Mouse (Mus musculus): ENCODE measurements around the gene Hoxa4. TPM values are rescaled to one million over a fixed set of nuclear protein-coding genes. Genes with fewer than 3 reads are reported as not detected.
A peak's percentile ranks its signal among the peaks of the same experiment; 100 is the strongest.

The Hoxa4 gene
- polyA plus RNA-seq, 1 experiment from 2014 or later, result 5.7 TPM

DNA sequence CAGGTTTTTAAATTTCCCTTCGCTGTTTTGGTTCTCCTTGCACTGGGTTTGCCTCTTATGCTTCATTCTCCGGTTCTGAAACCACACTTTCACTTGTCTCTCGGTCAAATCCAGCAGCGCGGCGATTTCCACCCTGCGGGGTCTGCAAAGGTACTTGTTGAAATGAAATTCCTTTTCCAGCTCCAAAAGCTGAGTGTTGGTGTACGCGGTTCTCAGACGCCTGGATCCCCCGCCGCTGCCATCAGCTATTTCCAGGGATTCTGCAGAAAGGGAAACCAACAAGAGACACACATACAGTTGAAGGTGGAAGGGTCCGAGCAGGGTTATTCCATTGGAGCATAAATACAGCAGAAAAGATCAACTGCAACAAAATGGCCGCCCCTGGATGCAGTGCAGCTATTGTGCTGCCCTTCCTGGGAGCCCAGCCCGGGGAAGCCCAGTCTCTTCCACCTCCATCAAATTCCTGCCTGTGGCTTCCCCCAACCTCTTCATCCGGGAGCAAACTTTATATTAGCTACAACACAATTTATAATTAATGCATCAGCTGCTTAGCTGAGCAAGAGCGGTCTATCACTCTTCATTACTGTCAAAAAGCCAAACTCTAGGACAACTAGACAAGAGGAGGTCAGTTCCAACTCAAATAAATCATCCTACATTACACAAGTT lies 28.1 kb downstream of the Hoxa4 start:
- Histone ChIP-seq H3K27me3 (no peaks in the 10 kb centered on the region), H3K4me3 (peak overlapping the region; percentile 89), H3K4me1 (replicated peaks) (peaks cover 95% of the 10 kb centered on the region), H3K27ac (replicated peaks) (peak overlapping the region; percentile 99), H3K9ac (peak overlapping the region; percentile 92), H3K9me3 (no peaks in the 10 kb centered on the region), H3K4me2 (peak overlapping the region; percentile 75), H3K36me3 (no peaks in the 10 kb centered on the region)
- 3% methylated on average over 17 of the region's 17 CpGs for WGBS
- ATAC-seq (ENCODE audit: low read depth), result no peak

DNA sequence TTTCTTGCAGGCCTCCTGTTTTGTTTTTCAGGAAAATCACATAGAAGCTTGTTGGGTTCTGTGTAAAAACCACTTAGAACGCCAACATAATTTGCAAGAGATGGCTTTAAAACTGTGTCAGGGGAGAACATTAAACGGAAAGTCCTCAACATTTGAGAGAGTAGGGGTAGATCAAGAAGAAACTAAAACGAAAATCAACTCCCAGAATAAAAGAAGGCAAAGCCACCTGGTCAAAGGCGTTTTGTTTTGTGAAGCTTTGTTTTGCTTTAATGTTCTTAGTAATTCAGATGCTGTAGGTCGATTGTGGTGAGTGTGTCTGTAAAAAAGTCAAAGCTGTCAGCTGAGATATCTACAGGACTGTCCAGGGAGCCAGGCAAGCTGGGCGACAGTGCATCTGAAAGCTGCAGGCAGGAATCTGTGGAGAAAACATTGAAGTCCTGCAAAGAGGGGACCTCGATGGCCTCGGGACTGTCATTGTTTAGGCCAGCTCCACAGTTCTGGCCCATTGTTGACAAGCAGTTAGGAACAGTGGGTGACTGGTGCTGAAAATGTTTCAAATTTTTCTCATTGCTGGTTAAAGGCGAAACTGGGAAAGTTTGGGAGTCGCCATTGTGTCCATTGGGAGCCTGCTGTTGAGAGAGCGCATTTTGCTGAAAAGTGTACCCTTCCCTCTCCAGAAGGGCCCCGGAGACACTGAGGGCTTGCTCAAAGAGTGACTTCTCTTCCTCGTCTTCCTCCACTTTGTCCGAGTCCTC lies 28.8 kb downstream of the Hoxa4 start:
- WGBS, result 3% methylated on average over 14 of the region's 14 CpGs
- ATAC-seq (ENCODE audit: low read depth), result no peak
- peaks cover 91% of the 10 kb centered on the region for H3K4me1 ChIP-seq (replicated peaks)

DNA sequence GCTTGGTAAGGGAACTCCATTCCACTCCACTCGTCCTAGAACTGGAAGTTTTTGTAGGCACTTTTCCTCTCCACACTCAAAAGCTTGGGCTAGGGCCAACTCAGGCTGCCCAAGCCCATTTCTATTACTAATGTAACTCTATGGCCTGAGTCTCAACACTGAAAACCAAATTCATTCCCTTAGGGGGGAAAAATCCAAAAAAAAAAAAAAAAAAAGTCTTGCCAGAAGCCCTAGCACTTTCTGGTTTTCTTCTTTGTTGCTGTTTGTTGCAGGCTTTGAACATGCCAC lies 29.5 kb downstream of the Hoxa4 start:
- Histone ChIP-seq H3K27me3 (no peaks in the 10 kb centered on the region), H3K4me2 (peak overlapping the region; percentile 75), H3K27ac (replicated peaks) (peak overlapping the region; percentile 99), H3K4me3 (peak overlapping the region; percentile 89), H3K36me3 (no peaks in the 10 kb centered on the region), H3K4me1 (replicated peaks) (peaks cover 91% of the 10 kb centered on the region), H3K9ac (peak overlapping the region; percentile 92), H3K9me3 (no peaks in the 10 kb centered on the region)
- WGBS, result 12% methylated on average over 1 of the region's 1 CpGs
- no peak for ATAC-seq (ENCODE audit: low read depth)

More for the DNA sequence above, 28.8 kb downstream of the Hoxa4 start:
- Histone ChIP-seq H3K27ac (replicated peaks) (peak overlapping the region; percentile 99), H3K9me3 (no peaks in the 10 kb centered on the region), H3K36me3 (no peaks in the 10 kb centered on the region), H3K4me2 (peak overlapping the region; percentile 75), H3K9ac (peak overlapping the region; percentile 92), H3K4me3 (peak overlapping the region; percentile 89), H3K27me3 (no peaks in the 10 kb centered on the region)

- 4% methylated on average over 8 of the region's 8 CpGs for WGBS
- Histone ChIP-seq H3K36me3 (no peaks in the 10 kb centered on the region), H3K27me3 (peaks cover 3% of the 10 kb centered on the region; the same call in 1 of the 2 replicates), H3K4me3 (peak overlapping the region; percentile 89), H3K9me3 (no peaks in the 10 kb centered on the region), H3K27ac (replicated peaks) (peak overlapping the region; percentile 99), H3K4me2 (peak overlapping the region; percentile 75), H3K4me1 (replicated peaks) (peaks cover 91% of the 10 kb centered on the region), H3K9ac (peak overlapping the region; percentile 92)
- ATAC-seq (ENCODE audit: low read depth), result no peak
These were observed 30.0 kb downstream of the Hoxa4 start for GRCm38 (mm10) chr6:52161336-52162092.

DNA sequence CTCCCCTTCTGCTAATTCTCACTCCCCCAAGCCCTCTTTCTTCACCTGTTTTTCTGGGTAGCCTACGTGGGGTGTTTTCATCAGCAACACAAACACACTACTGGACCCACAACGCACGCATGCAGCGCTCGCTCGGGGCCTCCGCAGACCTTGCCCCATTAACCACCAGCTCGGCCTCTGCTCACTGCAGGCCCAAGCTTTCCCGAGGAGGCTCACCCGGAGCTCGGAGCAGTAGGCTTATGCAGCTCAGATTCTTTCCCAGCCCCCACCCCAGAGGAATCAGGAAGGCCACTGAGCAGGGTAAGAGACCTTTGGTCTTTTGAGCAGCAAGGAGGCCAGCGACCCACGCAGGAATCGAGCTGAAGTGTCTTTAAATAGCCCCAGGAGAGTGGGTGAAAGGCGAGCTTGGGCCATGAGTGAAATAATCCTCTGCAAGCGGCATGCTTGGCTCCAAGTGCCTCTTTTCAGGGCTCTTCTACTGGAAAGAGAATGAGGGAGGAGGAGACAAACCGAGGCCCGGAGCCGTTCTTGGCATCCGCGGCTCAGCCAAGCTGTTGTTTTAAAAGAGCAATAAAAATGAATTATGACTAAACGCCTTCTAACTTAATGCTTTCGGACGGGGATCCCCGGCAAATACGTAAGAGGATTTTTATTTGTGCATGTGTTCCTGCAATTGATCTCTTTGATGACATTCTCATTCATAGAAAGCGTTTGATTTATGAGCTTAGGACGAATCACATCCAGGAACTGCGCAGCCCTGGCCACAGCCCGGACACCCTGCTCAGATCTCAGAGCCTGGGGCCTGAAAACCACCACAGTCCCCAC lies 30.8 kb downstream of the Hoxa4 start:
- ATAC-seq (ENCODE audit: low read depth), result 0 out of 2 replicates have a peak, but pooled peaks have one; percentile 29
- H3K36me3 ChIP-seq, result no peaks in the 10 kb centered on the region
- peak overlapping the region; percentile 89 for H3K4me3 ChIP-seq
- H3K27me3 ChIP-seq, result peaks cover 11% of the 10 kb centered on the region; the same call in 1 of the 2 replicates
- under 1% methylated on average over 30 of the region's 30 CpGs for WGBS
- peak overlapping the region; percentile 92 for H3K9ac ChIP-seq
- no peaks in the 10 kb centered on the region for H3K9me3 ChIP-seq
- peaks cover 91% of the 10 kb centered on the region for H3K4me1 ChIP-seq (replicated peaks)
- H3K27ac ChIP-seq (replicated peaks), result peak overlapping the region; percentile 99
- peak overlapping the region; percentile 75 for H3K4me2 ChIP-seq

DNA sequence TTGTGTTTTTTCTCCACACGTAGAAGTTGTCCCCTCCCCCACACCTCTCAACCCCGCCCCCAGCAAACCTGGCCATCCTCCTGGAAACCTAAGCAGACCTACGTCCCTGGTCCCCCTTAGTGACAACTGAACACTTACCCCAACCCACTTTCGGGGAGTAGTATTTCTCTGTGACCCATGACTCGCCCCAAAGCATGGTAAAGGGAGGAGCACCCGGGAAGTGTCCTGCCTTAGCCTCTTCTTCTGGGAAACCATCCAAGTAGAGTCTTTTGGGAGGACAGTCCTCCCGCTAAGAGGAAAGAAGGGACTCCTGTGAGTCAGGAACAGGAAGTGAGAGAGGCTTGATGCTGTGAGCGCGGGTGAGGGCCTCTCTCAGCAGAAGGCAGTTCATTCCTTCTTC lies 31.6 kb downstream of the Hoxa4 start:
- ATAC-seq (ENCODE audit: low read depth), result no peak
- Histone ChIP-seq H3K9me3 (no peaks in the 10 kb centered on the region), H3K9ac (peak overlapping the region; percentile 92), H3K4me2 (peak overlapping the region; percentile 75), H3K27me3 (peaks cover 15% of the 10 kb centered on the region), H3K4me3 (peak overlapping the region; percentile 89), H3K4me1 (replicated peaks) (peaks cover 85% of the 10 kb centered on the region), H3K36me3 (no peaks in the 10 kb centered on the region), H3K27ac (replicated peaks) (peak overlapping the region; percentile 99)
- WGBS, result 5% methylated on average over 9 of the region's 9 CpGs

GRCm38 (mm10) chr6:52159164-52159761 lies 32.3 kb downstream of the Hoxa4 start:
- WGBS, result 1% methylated on average over 12 of the region's 12 CpGs
- Histone ChIP-seq H3K9me3 (no peaks in the 10 kb centered on the region), H3K4me2 (peak overlapping the region; percentile 75), H3K9ac (peak overlapping the region; percentile 92), H3K27me3 (peaks cover 15% of the 10 kb centered on the region), H3K36me3 (no peaks in the 10 kb centered on the region), H3K4me3 (peak overlapping the region; percentile 89), H3K4me1 (replicated peaks) (peaks cover 84% of the 10 kb centered on the region), H3K27ac (replicated peaks) (peak overlapping the region; percentile 99)
- ATAC-seq (ENCODE audit: low read depth), result no peak

GRCm38 (mm10) chr6:52158276-52159051 lies 33.1 kb downstream of the Hoxa4 start, which contains the start of gene Hoxa1:
TSS of gene Hoxa1 (minus strand) at chr6:52158317.
- H3K9me3 ChIP-seq, result no peaks in the 10 kb centered on the region
- peaks cover 83% of the 10 kb centered on the region for H3K4me1 ChIP-seq (replicated peaks)
- H3K4me2 ChIP-seq, result peak within 1 kb of the TSS; percentile 75
- ATAC-seq (ENCODE audit: low read depth), result peak; percentile 90
- peak within 1 kb of the TSS; percentile 92 for H3K9ac ChIP-seq
- peak within 1 kb of the TSS; percentile 89 for H3K4me3 ChIP-seq
- peaks cover 15% of the 10 kb centered on the region for H3K27me3 ChIP-seq
- peak within 1 kb of the TSS; percentile 99 for H3K27ac ChIP-seq (replicated peaks)
- no peaks in the 10 kb centered on the region for H3K36me3 ChIP-seq
- under 1% methylated on average over 50 of the region's 55 CpGs for WGBS

- Histone ChIP-seq H3K27ac (replicated peaks) (peak overlapping the region; percentile 68), H3K9ac (peak overlapping the region; percentile 92), H3K4me2 (peak overlapping the region; percentile 75), H3K27me3 (peaks cover 20% of the 10 kb centered on the region), H3K36me3 (no peaks in the 10 kb centered on the region), H3K4me3 (peak overlapping the region; percentile 89), H3K9me3 (no peaks in the 10 kb centered on the region), H3K4me1 (replicated peaks) (peaks cover 83% of the 10 kb centered on the region)
- WGBS, result 1% methylated on average over 32 of the region's 32 CpGs
- peak; percentile 33; the same call in 1 of the 2 replicates for ATAC-seq (ENCODE audit: low read depth)
These were observed 33.9 kb downstream of the Hoxa4 start for GRCm38 (mm10) chr6:52157466-52158275.
